Mouse (Mus musculus) stomach, postnatal 0 days (tissue): ENCODE results near the gene Bcl2l11. TPM values are rescaled to one million over a fixed set of nuclear protein-coding genes. Genes with fewer than 3 reads are reported as not detected.

ENCODE experiments used
- ATAC-seq: fragments of 200-750 bp; cut with Nextera tagmentation; 2 replicates; pipeline ENCODE4 v1.8.0; 2017; ENCODE audit not compliant: low FRiP score, low TSS enrichment
- DNase-seq: peaks from one replicate; pipeline ENCODE4 v3.0.0-alpha.2; 2016; ENCODE audit warnings: low spot score
- H3K27ac ChIP-seq: fragments of 300-500 bp; sonication (generic); replicated peaks from 2 replicates; pipeline ENCODE4 v1.5.1; 2014; ENCODE audit warnings: mild to moderate bottlenecking, control low read depth
- H3K27me3 ChIP-seq: fragments of 300-500 bp; sonication (generic); 2 replicates; pipeline ENCODE4 v1.6.1; 2014; ENCODE audit warnings: low read length; ENCODE audit not compliant: control insufficient read depth, insufficient read depth
- H3K36me3 ChIP-seq: fragments of 300-500 bp; sonication (generic); 2 replicates; pipeline ENCODE4 v1.6.1; 2014; ENCODE audit warnings: low read length, mixed read lengths; ENCODE audit not compliant: control insufficient read depth, insufficient read depth
- H3K4me1 ChIP-seq: fragments of 300-500 bp; sonication (generic); replicated peaks from 2 replicates; pipeline ENCODE4 v1.6.1; 2014; ENCODE audit warnings: antibody characterized with exemption; ENCODE audit not compliant: control insufficient read depth, insufficient read depth
- H3K4me2 ChIP-seq: fragments of 300-500 bp; sonication (generic); replicated peaks from 2 replicates; pipeline ENCODE4 v1.6.1; 2014; ENCODE audit warnings: low read depth, mild to moderate bottlenecking, control low read depth, moderate library complexity
- H3K4me3 ChIP-seq: fragments of 300-500 bp; sonication (generic); 2 replicates; pipeline ENCODE4 v1.5.1; 2014; ENCODE audit warnings: low read depth, low read length, control low read depth
- H3K9ac ChIP-seq: fragments of 300-500 bp; sonication (generic); 2 replicates; pipeline ENCODE4 v1.6.1; 2014; ENCODE audit warnings: mild to moderate bottlenecking, low read length, control low read depth, mixed read lengths
- H3K9me3 ChIP-seq: fragments of 300-500 bp; sonication (generic); 2 replicates; pipeline ENCODE4 v1.6.1; 2016; ENCODE audit warnings: low read length; ENCODE audit not compliant: control insufficient read depth
- CTCF ChIP-seq: IDR thresholded peaks from 2 replicates; pipeline ENCODE4 v1.5.1; 2016; ENCODE audit warnings: antibody characterized with exemption, low read depth, mild to moderate bottlenecking, moderate library complexity
- EP300 ChIP-seq: optimal IDR thresholded peaks from 2 replicates; pipeline ENCODE3; 2016; ENCODE audit warnings: antibody characterized with exemption
- WGBS: fragments of 180-500 bp; shearing (Covaris S2); extraction: QIAGEN DNeasy Blood & Tissue Kit; methylation state at CpG from one replicate; pipeline ENCODE4 v1.1.7; 2014; 5-methylcytosine and 5-hydroxymethylcytosine counted together
- polyA plus RNA-seq: library from polyadenylated mRNA; unstranded; fragments of >200 nt; fragmentation: Nextera tagmentation; extraction: Ambion mirVana; gene quantifications from 2 replicates; pipeline ENCODE4 v1.2.1, GENCODE M21; 2015

Gene Bcl2l11
- polyA plus RNA-seq, 1 experiment from 2014 or later = 6.2 TPM

DNA sequence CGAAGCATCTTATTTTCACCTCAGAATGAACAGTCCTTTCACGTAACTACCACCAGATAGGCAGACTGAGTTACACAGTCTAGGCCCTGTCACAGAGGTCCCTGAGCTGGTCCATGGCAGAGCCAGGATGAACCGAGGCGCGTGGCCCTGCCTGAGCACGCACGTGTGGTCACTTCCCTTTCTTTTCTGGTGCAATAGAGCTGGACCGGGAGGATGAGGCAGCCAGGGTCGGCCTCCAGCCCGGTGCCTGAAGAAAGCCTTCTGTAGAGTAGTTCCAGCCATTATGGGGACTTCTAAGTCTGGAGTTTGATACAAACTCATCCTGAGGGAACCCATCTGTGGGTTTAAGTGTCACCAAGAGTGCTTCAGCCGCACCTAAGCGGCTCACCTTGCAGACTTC, 42.1 kb downstream of the Bcl2l11 start:
- Histone ChIP-seq H3K27ac (no peak overlapping the region), H3K27me3 (no peaks in the 10 kb centered on the region), H3K9ac (no peak overlapping the region), H3K36me3 (no peaks in the 10 kb centered on the region), H3K4me2 (no peak overlapping the region), H3K9me3 (no peaks in the 10 kb centered on the region), H3K4me1 (peaks cover 8% of the 10 kb centered on the region; the same call in 1 of the 2 replicates), H3K4me3 (no peak overlapping the region)
- TF ChIP-seq EP300 (no peak), CTCF (no peak)
- DNase-seq = no peak
- ATAC-seq = no peak
- WGBS = 95% methylated on average over 12 of the region's 12 CpGs

DNA sequence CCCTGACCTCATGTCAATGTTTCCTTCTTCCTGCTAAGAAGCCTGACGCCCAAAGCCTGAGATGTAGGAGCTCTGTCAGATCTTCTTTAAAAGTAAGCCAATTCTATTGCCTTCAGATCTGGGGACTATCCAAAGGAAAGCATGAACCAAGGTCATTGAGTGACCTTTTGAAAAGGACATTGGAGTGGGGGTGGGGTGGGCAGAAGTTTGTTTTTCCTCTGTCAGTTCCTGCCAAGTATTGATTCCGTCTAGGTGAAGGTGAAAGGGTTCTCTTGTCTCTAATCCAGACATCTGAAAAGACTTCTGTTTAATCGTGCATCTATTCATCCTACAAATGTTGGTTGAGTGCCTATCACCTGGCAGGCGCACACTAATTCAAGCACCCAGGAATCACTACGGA, 43.6 kb downstream of the Bcl2l11 start:
- H3K27me3 ChIP-seq = no peaks in the 10 kb centered on the region
- WGBS = 68% methylated on average over 5 of the region's 5 CpGs
- ATAC-seq = no peak
- no peak overlapping the region for H3K4me3 ChIP-seq
- no peak overlapping the region for H3K4me2 ChIP-seq
- no peaks in the 10 kb centered on the region for H3K9me3 ChIP-seq
- DNase-seq = no peak
- no peak overlapping the region for H3K27ac ChIP-seq
- H3K36me3 ChIP-seq = no peaks in the 10 kb centered on the region
- H3K9ac ChIP-seq = no peak overlapping the region
- TF ChIP-seq CTCF (no peak), EP300 (no peak)
- peaks cover 10% of the 10 kb centered on the region; the same call in 1 of the 2 replicates for H3K4me1 ChIP-seq

DNA sequence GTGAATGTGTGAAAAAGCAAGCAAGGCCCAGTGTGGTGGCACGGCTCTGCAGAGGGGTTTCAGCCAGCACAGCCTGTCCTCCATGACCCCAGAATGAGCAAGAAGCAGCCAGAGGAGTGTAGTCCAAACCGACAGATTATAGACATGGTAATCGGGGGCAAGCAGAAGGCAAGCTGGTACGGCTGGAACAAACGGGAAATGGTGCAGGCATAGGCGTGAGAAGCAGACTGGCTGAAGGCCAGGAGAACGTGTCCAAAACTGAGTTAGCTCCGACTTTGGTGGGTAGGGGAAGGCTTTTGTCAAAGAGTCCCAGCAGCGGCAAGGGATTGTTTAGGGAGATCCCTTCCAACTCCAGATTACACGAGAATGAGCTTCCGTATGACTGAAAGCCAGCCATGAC, 44.1 kb downstream of the Bcl2l11 start:
- ATAC-seq = no peak
- Histone ChIP-seq H3K9me3 (no peaks in the 10 kb centered on the region), H3K27ac (no peak overlapping the region), H3K4me2 (no peak overlapping the region), H3K4me1 (peaks cover 11% of the 10 kb centered on the region; the same call in 1 of the 2 replicates), H3K4me3 (no peak overlapping the region), H3K36me3 (no peaks in the 10 kb centered on the region), H3K9ac (no peak overlapping the region), H3K27me3 (no peaks in the 10 kb centered on the region)
- no peak for DNase-seq
- no peak for TF ChIP-seq EP300
- no peak for TF ChIP-seq CTCF
- 46% methylated on average over 11 of the region's 11 CpGs for WGBS

DNA sequence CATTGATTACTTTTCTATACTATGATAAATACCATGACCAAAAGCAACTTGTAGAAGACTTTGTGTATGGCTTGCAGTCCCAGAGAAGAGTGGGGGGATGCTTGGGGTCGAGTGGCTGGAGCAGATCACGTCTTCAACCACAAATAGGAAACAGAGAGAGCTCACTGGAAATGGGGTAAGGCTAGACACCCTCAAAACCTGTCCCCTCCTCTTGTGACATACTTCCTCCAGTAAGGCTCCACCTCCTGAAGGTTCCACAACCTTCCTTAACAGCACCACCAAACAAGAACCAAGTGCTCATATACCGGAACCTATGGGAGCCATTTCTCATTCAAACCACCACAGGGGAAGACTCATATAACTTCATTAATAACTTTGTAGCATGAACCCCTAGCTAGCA, 44.8 kb downstream of the Bcl2l11 start:
- H3K9me3 ChIP-seq = no peaks in the 10 kb centered on the region
- 89% methylated on average over 3 of the region's 3 CpGs for WGBS
- TF ChIP-seq CTCF (no peak), EP300 (no peak)
- no peak for DNase-seq
- H3K27me3 ChIP-seq = no peaks in the 10 kb centered on the region
- H3K4me1 ChIP-seq = peaks cover 11% of the 10 kb centered on the region; the same call in 1 of the 2 replicates
- H3K27ac ChIP-seq = no peak overlapping the region
- H3K9ac ChIP-seq = no peak overlapping the region
- no peaks in the 10 kb centered on the region for H3K36me3 ChIP-seq
- H3K4me3 ChIP-seq = no peak overlapping the region
- no peak overlapping the region for H3K4me2 ChIP-seq
- no peak for ATAC-seq

DNA sequence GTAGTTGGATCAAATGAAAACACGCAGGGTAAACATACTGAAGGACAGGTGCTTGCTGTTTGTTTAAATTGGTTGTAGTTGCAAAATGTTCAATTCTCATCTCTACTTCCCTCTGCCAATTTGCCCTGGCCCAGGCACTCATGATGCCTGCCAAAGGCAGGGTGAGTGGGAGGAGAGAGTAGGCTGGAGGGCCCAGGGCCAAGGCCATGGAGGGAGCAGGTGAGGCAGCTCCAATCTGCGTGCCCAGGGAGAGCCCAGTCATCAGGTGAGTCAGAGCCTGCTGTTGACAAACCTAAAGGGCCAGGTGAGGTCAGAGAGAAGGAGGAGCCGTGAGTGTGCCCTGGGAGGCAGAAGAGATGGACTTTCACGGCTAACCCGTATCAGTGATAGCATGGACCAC, 46.4 kb downstream of the Bcl2l11 start:
- TF ChIP-seq CTCF (no peak), EP300 (no peak)
- Histone ChIP-seq H3K4me1 (0 out of 2 replicates have a peak, but pooled peaks cover 3% of the 10 kb centered on the region), H3K9me3 (no peaks in the 10 kb centered on the region), H3K9ac (no peak overlapping the region), H3K27me3 (no peaks in the 10 kb centered on the region), H3K4me3 (no peak overlapping the region), H3K27ac (no peak overlapping the region), H3K36me3 (no peaks in the 10 kb centered on the region), H3K4me2 (no peak overlapping the region)
- peak; percentile 94 for ATAC-seq
- 64% methylated on average over 5 of the region's 5 CpGs for WGBS
- peak; percentile 84 for DNase-seq

DNA sequence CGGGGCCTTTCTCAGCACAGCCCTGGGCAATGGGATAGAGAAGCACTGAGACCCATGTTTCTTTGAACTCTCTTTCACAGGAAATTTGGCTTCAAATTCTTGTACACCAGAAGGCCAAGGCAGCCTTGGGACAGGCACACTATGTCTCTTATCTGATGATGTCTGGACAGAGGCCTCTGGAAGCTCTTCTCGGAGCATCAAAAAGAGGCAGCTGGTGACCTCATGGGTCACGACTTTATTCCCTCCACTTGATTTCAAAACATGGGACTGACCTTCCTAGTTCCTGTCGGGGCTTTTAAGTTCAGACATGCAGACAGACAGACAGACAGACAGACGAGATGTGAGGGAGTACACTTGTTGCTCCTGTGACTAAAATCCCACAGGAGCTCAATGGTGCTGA, 48.3 kb downstream of the Bcl2l11 start:
- Histone ChIP-seq H3K4me2 (no peak overlapping the region), H3K4me1 (0 out of 2 replicates have a peak, but pooled peaks cover 3% of the 10 kb centered on the region), H3K36me3 (no peaks in the 10 kb centered on the region), H3K27me3 (no peaks in the 10 kb centered on the region), H3K27ac (no peak overlapping the region), H3K4me3 (no peak overlapping the region), H3K9me3 (no peaks in the 10 kb centered on the region), H3K9ac (no peak overlapping the region)
- no peak for DNase-seq
- 64% methylated on average over 5 of the region's 5 CpGs for WGBS
- ATAC-seq = no peak
- TF ChIP-seq EP300 (no peak), CTCF (no peak)
